Mouse (Mus musculus): ENCODE data around the gene 2310011J03Rik.

- TF ChIP-seq POLR2A (IDR thresholded peaks at IDR 0.05; ENCODE audit: low read depth, low read length) = 0 out of 2 replicates have a peak, but pooled peaks have one; percentile 12
- peak; percentile 26 for TF ChIP-seq MXI1 (IDR thresholded peaks at IDR 0.05; ENCODE audit: low read depth, low read length)
- TF ChIP-seq CTCF (conservative IDR thresholded peaks at IDR 0.05 in 1 of 2, IDR thresholded peaks at IDR 0.05 in 1 of 2; ENCODE audit: low read depth in 2 of 2, low read length in 2 of 2) = no peak
- no peak for TF ChIP-seq EP300 (IDR thresholded peaks at IDR 0.05; ENCODE audit: low read length)
- no peak for TF ChIP-seq ZNF384 (IDR thresholded peaks at IDR 0.05; ENCODE audit: low read depth, low read length)
- no peak for TF ChIP-seq CHD1 (IDR thresholded peaks at IDR 0.05; ENCODE audit: low read depth, low read length)
- TF ChIP-seq SIN3A (IDR thresholded peaks at IDR 0.05; ENCODE audit: low read length) = no peak
- TF ChIP-seq E2F4 (IDR thresholded peaks at IDR 0.05; ENCODE audit: insufficient replicate concordance, low read depth, low read length) = no peak
- TF ChIP-seq USF2 (conservative IDR thresholded peaks at IDR 0.05; ENCODE audit: low read depth, low read length) = no peak
- TF ChIP-seq NELFE (IDR thresholded peaks at IDR 0.05; ENCODE audit: low read depth, low read length) = no peak
- no peak for TF ChIP-seq KAT2A (IDR thresholded peaks at IDR 0.05; ENCODE audit: insufficient replicate concordance, low read length)
These were observed 3.2 kb upstream of the 2310011J03Rik start for GRCm38 (mm10) chr10:80323261-80324119.

Measured in CH12.LX (cell line).